Mouse (Mus musculus): ENCODE data around the gene Fam98b. TPM values are rescaled to one million over a fixed set of nuclear protein-coding genes. Genes with fewer than 3 reads are reported as not detected.

Gene Fam98b
- polyA plus RNA-seq, 1 experiment from 2014 or later = 11.1 TPM

DNA sequence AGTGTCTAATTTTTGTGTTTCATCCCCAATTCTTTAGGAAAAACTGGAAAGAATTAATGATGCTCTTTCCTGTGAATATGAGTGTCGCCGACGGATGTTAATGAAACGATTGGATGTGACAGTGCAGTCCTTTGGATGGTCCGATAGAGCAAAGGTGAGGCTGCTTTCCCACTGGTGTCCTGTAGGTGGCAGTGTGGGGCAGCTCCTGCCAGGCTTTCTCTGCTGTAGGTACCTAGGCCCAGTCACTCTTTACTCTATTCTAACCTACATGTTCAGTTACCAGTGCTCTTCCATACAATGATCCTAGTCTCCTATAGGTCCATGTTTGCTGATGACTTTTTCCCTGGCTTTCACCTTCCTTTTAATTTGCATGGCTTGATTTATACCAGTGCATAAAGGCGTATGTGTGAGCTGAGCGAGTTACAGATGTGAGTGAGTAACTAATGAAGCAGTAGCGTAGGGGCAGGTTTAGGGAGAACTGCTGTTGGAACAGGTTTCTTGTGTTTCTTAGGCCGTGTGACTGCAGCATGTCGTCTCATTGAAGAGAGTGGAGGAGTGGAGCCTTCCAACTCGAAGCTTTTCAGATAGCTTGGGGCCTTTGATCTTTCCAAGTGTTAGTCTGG lies 14.4 kb downstream of the Fam98b start:
- Histone ChIP-seq H3K9ac (ENCODE audit: low read depth, low read length) (no peak overlapping the region), H3K9me3 (ENCODE audit: control insufficient read depth, low read length) (no peaks in the 10 kb centered on the region), H3K36me3 (ENCODE audit: control insufficient read depth, insufficient read depth, low read length) (peaks cover 21% of the 10 kb centered on the region), H3K27ac (ENCODE audit: low read depth, low read length) (no peak overlapping the region), H3K4me2 (ENCODE audit: low read length) (no peak overlapping the region), H3K27me3 (replicated peaks; ENCODE audit: control insufficient read depth, insufficient read depth, low read length) (no peaks in the 10 kb centered on the region), H3K4me1 (ENCODE audit: control insufficient read depth, insufficient read depth, low read depth, low read length) (no peaks in the 10 kb centered on the region), H3K4me3 (ENCODE audit: low read length) (no peak overlapping the region)
- WGBS = 72% methylated on average over 11 of the region's 11 CpGs
- ATAC-seq = peak; percentile 82

DNA sequence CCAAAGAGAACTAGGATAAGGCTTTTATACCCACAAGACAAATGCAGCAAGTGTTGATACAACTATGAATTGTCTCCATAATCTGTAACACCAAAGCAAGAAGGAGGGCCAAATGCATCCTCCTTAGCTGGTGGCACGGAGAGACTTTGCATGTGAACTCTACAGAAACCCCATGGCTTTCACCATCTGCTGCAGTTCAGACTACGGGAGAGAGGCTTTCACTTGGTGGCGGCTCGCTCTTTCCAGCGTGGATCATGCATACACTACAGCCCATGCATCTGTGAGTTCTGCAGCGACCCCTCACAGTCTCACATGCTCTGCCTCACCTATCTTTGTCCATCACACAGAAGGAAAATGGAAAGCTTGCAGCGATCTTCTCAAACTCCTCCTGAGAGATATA lies 38.8 kb downstream of the Fam98b start:
- H3K4me3 ChIP-seq (ENCODE audit: low read length) = no peak overlapping the region
- no peaks in the 10 kb centered on the region for H3K36me3 ChIP-seq (ENCODE audit: control insufficient read depth, insufficient read depth, low read length)
- H3K4me2 ChIP-seq (ENCODE audit: low read length) = no peak overlapping the region
- H3K4me1 ChIP-seq (ENCODE audit: control insufficient read depth, insufficient read depth, low read depth, low read length) = no peaks in the 10 kb centered on the region
- no peaks in the 10 kb centered on the region for H3K27me3 ChIP-seq (replicated peaks; ENCODE audit: control insufficient read depth, insufficient read depth, low read length)
- H3K9me3 ChIP-seq (ENCODE audit: control insufficient read depth, low read length) = no peaks in the 10 kb centered on the region
- H3K9ac ChIP-seq (ENCODE audit: low read depth, low read length) = no peak overlapping the region
- no peak overlapping the region for H3K27ac ChIP-seq (ENCODE audit: low read depth, low read length)
- 84% methylated on average over 7 of the region's 7 CpGs for WGBS
- ATAC-seq = no peak

DNA sequence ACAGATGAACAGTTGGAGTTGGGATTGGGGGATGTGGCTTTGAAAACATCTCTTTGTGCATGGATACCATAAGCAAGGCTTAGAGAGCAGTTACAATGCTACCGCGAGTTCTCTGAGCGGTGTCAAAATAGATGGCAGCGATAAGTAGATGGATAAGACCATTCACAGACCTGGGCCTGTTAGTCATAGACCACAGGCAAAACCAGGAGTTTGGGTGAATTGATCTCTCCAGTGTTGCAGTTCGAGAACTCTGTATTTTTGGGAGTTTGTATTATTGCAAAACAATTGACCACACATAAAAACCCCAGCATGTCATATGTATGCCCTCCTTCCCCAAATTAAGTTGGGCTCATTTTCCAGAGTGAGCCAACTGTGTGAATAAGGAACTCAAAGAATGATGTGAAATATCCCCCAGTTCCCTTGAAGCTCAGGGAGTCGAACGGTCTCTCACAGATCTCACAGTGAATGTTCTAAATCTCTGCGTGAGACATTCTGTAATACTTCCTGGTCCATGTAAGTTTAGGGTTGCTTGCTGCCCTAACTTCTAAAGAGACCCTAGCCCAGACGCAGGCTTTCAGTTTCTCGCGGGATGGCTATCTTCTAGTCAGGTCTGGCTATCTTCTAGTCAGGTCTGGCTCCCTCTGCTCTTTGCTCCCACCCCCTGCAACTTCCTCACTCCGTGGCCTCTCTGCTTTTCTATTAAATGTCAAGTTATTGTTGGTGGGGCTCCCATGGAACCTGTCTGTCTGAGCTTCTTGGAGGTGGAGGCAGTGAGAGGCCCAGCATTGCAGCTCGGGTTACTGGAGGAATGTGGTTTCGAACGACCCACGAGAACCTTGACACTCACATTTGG lies 50.3 kb downstream of the Fam98b start:
- H3K4me2 ChIP-seq (ENCODE audit: low read length) = no peak overlapping the region
- no peak for ATAC-seq
- no peak overlapping the region for H3K4me3 ChIP-seq (ENCODE audit: low read length)
- no peak overlapping the region for H3K27ac ChIP-seq (ENCODE audit: low read depth, low read length)
- H3K4me1 ChIP-seq (ENCODE audit: control insufficient read depth, insufficient read depth, low read depth, low read length) = no peaks in the 10 kb centered on the region
- H3K27me3 ChIP-seq (replicated peaks; ENCODE audit: control insufficient read depth, insufficient read depth, low read length) = no peaks in the 10 kb centered on the region
- H3K9me3 ChIP-seq (ENCODE audit: control insufficient read depth, low read length) = no peaks in the 10 kb centered on the region
- 88% methylated on average over 16 of the region's 16 CpGs for WGBS
- H3K36me3 ChIP-seq (ENCODE audit: control insufficient read depth, insufficient read depth, low read length) = no peaks in the 10 kb centered on the region
- no peak overlapping the region for H3K9ac ChIP-seq (ENCODE audit: low read depth, low read length)

DNA sequence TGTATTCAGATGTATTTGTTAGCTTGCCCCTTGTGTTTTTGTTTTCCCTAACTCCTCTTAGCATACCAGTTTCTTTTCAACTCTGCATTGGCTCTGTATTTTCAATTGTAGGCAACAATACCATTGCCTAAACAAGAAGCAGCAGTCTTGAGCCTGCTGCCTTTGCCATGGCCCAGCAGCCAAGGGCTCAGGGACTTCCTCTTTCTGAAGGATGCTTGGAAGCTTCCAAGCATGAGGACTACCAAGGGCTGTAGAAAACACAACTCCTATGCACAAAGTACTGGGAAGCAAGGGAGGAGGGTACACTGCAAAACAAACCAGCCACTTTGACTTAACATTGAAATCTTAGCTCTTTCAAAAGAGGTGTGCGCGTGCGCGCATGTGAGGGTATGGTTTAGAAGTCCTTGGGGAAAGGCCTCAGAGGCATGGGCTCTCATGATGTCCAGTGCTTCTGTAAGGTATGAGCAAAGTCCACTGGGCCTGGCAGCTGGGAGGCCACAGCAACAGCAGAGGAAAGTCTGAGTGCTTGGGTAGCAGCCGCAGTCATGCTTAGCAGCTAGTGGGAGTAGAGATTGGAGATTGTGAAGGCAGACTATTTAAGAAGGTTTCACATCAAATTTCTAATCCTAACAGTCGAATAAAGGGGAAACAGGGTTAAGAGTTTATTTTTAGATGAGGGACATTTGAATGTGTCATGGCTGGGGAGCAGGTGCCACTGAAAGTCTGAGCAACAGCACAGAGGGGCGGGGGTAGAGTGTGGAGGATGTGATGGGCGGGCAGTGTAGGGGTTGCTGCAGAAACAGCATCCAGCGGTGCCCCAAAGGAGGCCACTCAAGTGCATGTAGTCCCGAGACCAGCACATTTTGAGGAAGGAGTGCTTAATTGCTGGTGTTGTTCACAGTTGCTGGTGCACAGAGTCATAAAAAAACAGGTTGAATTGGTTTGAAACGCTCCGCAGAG lies 54.1 kb downstream of the Fam98b start:
- no peaks in the 10 kb centered on the region for H3K9me3 ChIP-seq (ENCODE audit: control insufficient read depth, low read length)
- 92% methylated on average over 12 of the region's 12 CpGs for WGBS

DNA sequence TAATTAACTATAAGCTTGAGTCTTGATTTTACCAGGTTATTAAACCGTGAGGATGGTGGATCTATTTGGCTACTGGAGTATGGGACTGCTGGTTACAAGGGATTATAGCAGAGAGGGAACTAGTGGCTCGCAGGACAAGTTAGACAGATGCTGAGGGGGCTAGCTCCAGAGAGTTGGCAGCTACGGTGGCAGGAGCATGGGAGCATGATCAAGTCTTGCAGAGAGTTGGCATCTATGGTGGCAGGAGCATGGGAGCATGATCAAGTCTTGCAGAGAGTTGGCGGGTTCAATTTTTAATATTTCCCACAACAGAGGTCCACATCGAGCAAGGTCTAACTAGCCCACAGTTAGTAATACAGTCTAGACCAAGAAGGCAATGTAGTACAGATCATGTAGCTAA lies 55.4 kb downstream of the Fam98b start:
- Histone ChIP-seq H3K4me2 (ENCODE audit: low read length) (no peak overlapping the region), H3K9me3 (ENCODE audit: control insufficient read depth, low read length) (no peaks in the 10 kb centered on the region), H3K27me3 (replicated peaks; ENCODE audit: control insufficient read depth, insufficient read depth, low read length) (no peaks in the 10 kb centered on the region), H3K27ac (ENCODE audit: low read depth, low read length) (no peak overlapping the region), H3K9ac (ENCODE audit: low read depth, low read length) (no peak overlapping the region), H3K4me1 (ENCODE audit: control insufficient read depth, insufficient read depth, low read depth, low read length) (no peaks in the 10 kb centered on the region), H3K36me3 (ENCODE audit: control insufficient read depth, insufficient read depth, low read length) (no peaks in the 10 kb centered on the region), H3K4me3 (ENCODE audit: low read length) (no peak overlapping the region)
- WGBS = 81% methylated on average over 5 of the region's 5 CpGs
- ATAC-seq = no peak

More for the DNA sequence above, 54.1 kb downstream of the Fam98b start:
- H3K27me3 ChIP-seq (replicated peaks; ENCODE audit: control insufficient read depth, insufficient read depth, low read length) = no peaks in the 10 kb centered on the region
- H3K27ac ChIP-seq (ENCODE audit: low read depth, low read length) = no peak overlapping the region
- H3K36me3 ChIP-seq (ENCODE audit: control insufficient read depth, insufficient read depth, low read length) = no peaks in the 10 kb centered on the region
- no peak overlapping the region for H3K4me3 ChIP-seq (ENCODE audit: low read length)
- H3K4me1 ChIP-seq (ENCODE audit: control insufficient read depth, insufficient read depth, low read depth, low read length) = no peaks in the 10 kb centered on the region
- H3K9ac ChIP-seq (ENCODE audit: low read depth, low read length) = no peak overlapping the region
- ATAC-seq = no peak
- H3K4me2 ChIP-seq (ENCODE audit: low read length) = no peak overlapping the region

DNA sequence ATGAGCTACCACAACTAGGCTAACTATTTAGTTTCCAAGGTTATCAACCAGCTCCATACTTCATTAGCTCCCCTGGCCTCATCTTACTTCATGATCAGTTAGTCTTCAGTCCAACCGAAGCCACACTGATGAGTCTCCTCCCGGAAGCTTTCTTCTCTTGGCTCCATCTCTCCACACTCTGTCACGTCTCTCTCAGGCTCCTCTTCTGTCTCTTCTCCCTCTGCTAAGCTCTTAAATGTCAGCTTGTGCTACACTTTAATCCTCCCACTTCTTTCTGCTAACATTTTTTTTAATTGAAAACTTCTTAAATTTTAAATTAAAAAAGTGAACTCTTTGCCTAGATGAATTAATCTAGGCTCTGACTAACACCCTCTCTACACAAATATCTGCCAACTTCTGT lies 58.4 kb downstream of the Fam98b start:
- no peak overlapping the region for H3K4me2 ChIP-seq (ENCODE audit: low read length)
- H3K9me3 ChIP-seq (ENCODE audit: control insufficient read depth, low read length) = no peaks in the 10 kb centered on the region
- no peak overlapping the region for H3K4me3 ChIP-seq (ENCODE audit: low read length)
- H3K9ac ChIP-seq (ENCODE audit: low read depth, low read length) = no peak overlapping the region
- no peak for ATAC-seq
- 95% methylated on average over 3 of the region's 3 CpGs for WGBS
- no peaks in the 10 kb centered on the region for H3K36me3 ChIP-seq (ENCODE audit: control insufficient read depth, insufficient read depth, low read length)
- H3K27ac ChIP-seq (ENCODE audit: low read depth, low read length) = no peak overlapping the region
- H3K4me1 ChIP-seq (ENCODE audit: control insufficient read depth, insufficient read depth, low read depth, low read length) = peaks cover 4% of the 10 kb centered on the region; the same call in 1 of the 2 replicates
- no peaks in the 10 kb centered on the region for H3K27me3 ChIP-seq (replicated peaks; ENCODE audit: control insufficient read depth, insufficient read depth, low read length)

DNA sequence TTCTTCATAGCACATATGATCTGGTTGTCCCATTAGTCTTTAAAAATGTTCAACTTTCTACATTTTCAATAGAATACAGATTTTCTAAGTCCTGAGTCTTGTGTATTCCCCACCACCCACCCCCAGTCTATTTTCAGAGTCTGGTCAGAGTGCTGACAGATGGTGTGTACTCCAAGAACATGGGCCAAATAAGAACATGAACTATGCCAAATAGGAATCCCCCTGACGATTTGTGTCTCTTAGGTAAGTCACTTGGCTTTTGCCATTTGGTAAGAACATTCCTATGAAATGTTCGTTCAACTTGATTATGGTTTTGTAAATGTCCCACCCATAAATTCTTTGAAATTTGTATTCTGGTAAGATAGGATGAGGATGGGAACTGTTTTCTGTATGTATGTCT lies 59.5 kb downstream of the Fam98b start:
- Histone ChIP-seq H3K4me3 (ENCODE audit: low read length) (no peak overlapping the region), H3K27ac (ENCODE audit: low read depth, low read length) (no peak overlapping the region), H3K4me2 (ENCODE audit: low read length) (no peak overlapping the region), H3K4me1 (ENCODE audit: control insufficient read depth, insufficient read depth, low read depth, low read length) (peaks cover 4% of the 10 kb centered on the region; the same call in 1 of the 2 replicates), H3K27me3 (replicated peaks; ENCODE audit: control insufficient read depth, insufficient read depth, low read length) (no peaks in the 10 kb centered on the region), H3K36me3 (ENCODE audit: control insufficient read depth, insufficient read depth, low read length) (no peaks in the 10 kb centered on the region), H3K9me3 (ENCODE audit: control insufficient read depth, low read length) (no peaks in the 10 kb centered on the region), H3K9ac (ENCODE audit: low read depth, low read length) (no peak overlapping the region)
- ATAC-seq = no peak
- 91% methylated on average over 2 of the region's 2 CpGs for WGBS

DNA sequence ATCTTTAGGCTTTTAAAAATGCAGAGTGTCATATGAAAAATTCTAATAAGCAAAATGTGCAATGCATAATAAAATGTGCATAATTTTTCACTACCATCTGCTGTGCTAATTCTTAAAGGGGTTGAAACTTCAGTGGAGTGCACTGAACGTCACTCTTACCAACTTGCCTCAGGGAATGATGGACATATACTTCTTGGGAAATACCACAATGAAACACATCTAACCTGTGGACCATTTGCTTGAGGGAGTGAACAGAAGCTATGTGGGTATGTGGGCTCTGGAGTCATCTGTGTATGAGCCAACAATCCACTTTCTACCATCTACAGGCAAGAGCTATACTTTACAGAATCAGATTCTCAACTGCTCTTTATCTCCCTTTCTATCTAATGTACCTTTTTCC lies 61.8 kb downstream of the Fam98b start:
- H3K4me2 ChIP-seq (ENCODE audit: low read length) = no peak overlapping the region
- H3K4me1 ChIP-seq (ENCODE audit: control insufficient read depth, insufficient read depth, low read depth, low read length) = peaks cover 4% of the 10 kb centered on the region; the same call in 1 of the 2 replicates
- H3K9ac ChIP-seq (ENCODE audit: low read depth, low read length) = no peak overlapping the region
- no peaks in the 10 kb centered on the region for H3K27me3 ChIP-seq (replicated peaks; ENCODE audit: control insufficient read depth, insufficient read depth, low read length)
- H3K36me3 ChIP-seq (ENCODE audit: control insufficient read depth, insufficient read depth, low read length) = no peaks in the 10 kb centered on the region
- 77% methylated on average over 1 of the region's 1 CpGs for WGBS
- no peak overlapping the region for H3K27ac ChIP-seq (ENCODE audit: low read depth, low read length)
- peaks cover 2% of the 10 kb centered on the region; the same call in 1 of the 2 replicates for H3K9me3 ChIP-seq (ENCODE audit: control insufficient read depth, low read length)
- no peak overlapping the region for H3K4me3 ChIP-seq (ENCODE audit: low read length)
- ATAC-seq = no peak

Measured in hindbrain, embryonic 16.5 days (tissue).